In the genomic region with DNA sequence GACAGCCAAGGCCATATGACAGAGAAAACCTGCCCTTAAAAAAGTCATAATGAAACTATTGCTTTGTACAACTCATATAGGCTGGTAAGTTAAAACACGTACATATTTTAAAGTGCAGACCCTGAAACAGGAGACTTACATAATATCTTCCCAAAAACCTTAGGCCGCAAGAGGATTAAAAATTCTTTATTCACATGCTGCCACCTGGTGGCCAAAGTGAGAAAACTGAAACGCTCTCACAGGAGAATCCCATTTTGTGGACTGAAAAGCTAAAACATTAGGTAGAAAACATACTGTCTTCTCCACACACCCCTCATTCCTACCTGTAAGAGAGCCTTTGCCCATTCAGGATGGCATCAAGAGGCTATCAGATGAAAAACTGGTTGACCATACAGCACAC, we compare ENCODE assay signal across 7 mouse cellular contexts. TPM values are rescaled to one million over a fixed set of nuclear protein-coding genes. Genes with fewer than 3 reads are reported as not detected.
DNase-seq lines count a peak whose midpoint lies in the region; ATAC-seq and TF ChIP-seq lines count a peak whose summit lies in the region.

No protein-coding gene starts in this region.

- TF ChIP-seq CTCF in intestine, postnatal 0 days (IDR thresholded peaks at IDR 0.05; ENCODE audit: low read depth) = peak; percentile 71

- H3K27me3 ChIP-seq in intestine, postnatal 0 days (replicated peaks; ENCODE audit: control insufficient read depth, insufficient read depth, low read length) = no peaks in the 10 kb centered on the region
- H3K27me3 ChIP-seq in limb, embryonic 10.5 days (ENCODE audit: low read depth, poor library complexity, severe bottlenecking) = no peaks in the 10 kb centered on the region

- DNase-seq in spleen, adult 12 weeks (ENCODE audit: low spot score) = peak; percentile 17
- DNase-seq in spleen, postnatal 36 days (ENCODE audit: low spot score in 2 of 2) = no peak
- peak; percentile 61 for DNase-seq in adrenal gland, postnatal 14 days
- DNase-seq in embryo, embryonic 11.5 days (ENCODE audit: low read depth, low spot score) = peak; percentile 57
- peak; percentile 60 for DNase-seq in limb, embryonic 10.5 days (ENCODE audit: low spot score)
- peak; percentile 62 for DNase-seq in retina, postnatal 7 days (ENCODE audit: low read depth, low spot score)

- H3K36me3 ChIP-seq in intestine, postnatal 0 days (ENCODE audit: control insufficient read depth, insufficient read depth) = peaks cover 3% of the 10 kb centered on the region; the same call in 1 of the 2 replicates
- peaks cover 21% of the 10 kb centered on the region for H3K36me3 ChIP-seq in limb, embryonic 10.5 days

- H3K27ac ChIP-seq in intestine, postnatal 0 days (ENCODE audit: low read depth, low read length) = no peak overlapping the region
- no peak overlapping the region for H3K27ac ChIP-seq in limb, embryonic 10.5 days

- H3K4me1 ChIP-seq in intestine, postnatal 0 days (replicated peaks; ENCODE audit: control insufficient read depth, insufficient read depth, low read length) = no peaks in the 10 kb centered on the region
- H3K4me1 ChIP-seq in limb, embryonic 10.5 days = 0 out of 2 replicates have a peak, but pooled peaks cover under 1% of the 10 kb centered on the region

- 13% methylated on average over 3 of the region's 3 CpGs for WGBS in intestine, postnatal 0 days
- WGBS in limb, embryonic 10.5 days = 37% methylated on average over 3 of the region's 3 CpGs

- H3K4me3 ChIP-seq in intestine, postnatal 0 days (ENCODE audit: low read depth, low read length) = no peak overlapping the region
- H3K4me3 ChIP-seq in limb, embryonic 10.5 days = no peak overlapping the region

- no peak overlapping the region for H3K9ac ChIP-seq in intestine, postnatal 0 days (ENCODE audit: low read depth, low read length)

- no peak for ATAC-seq in intestine, postnatal 0 days

- no peaks in the 10 kb centered on the region for H3K9me3 ChIP-seq in intestine, postnatal 0 days (ENCODE audit: control insufficient read depth)
- no peaks in the 10 kb centered on the region for H3K9me3 ChIP-seq in limb, embryonic 10.5 days (replicated peaks)

- no peak overlapping the region for H3K4me2 ChIP-seq in intestine, postnatal 0 days (replicated peaks; ENCODE audit: low read depth)

RNA-seq across cellular contexts. Expression of a gene that starts 21.1 kb away (rescaled TPM):
- total RNA-seq in adrenal gland, postnatal 14 days (2021) = 17.8 and 18.6 TPM in 2 replicates
- polyA plus RNA-seq in intestine, postnatal 0 days (2015; fragmentation: Nextera tagmentation; extraction: Ambion mirVana) = 18.7 and 19.4 TPM in 2 replicates
- 35.4 and 39.6 TPM in 2 replicates for polyA plus RNA-seq in limb, embryonic 10.5 days (2016; fragmentation: Nextera tagmentation; extraction: Ambion mirVana)

RNA-seq across cellular contexts. Expression of a gene that starts 40.0 kb away (rescaled TPM):
- 287 and 409 TPM in 2 replicates for total RNA-seq in adrenal gland, postnatal 14 days (2021)
- polyA plus RNA-seq in intestine, postnatal 0 days (2015; fragmentation: Nextera tagmentation; extraction: Ambion mirVana) = 320 and 345 TPM in 2 replicates
- 546 and 555 TPM in 2 replicates for polyA plus RNA-seq in limb, embryonic 10.5 days (2016; fragmentation: Nextera tagmentation; extraction: Ambion mirVana)

Comparison
In these comparisons a context has a peak if more than half of its experiments do, and no peak if none do; other contexts are left out.
1. DNase-seq: peak in spleen, adult 12 weeks (single experiment), adrenal gland, postnatal 14 days (single experiment), embryo, embryonic 11.5 days (single experiment), limb, embryonic 10.5 days (single experiment) and retina, postnatal 7 days (single experiment); none in spleen, postnatal 36 days (0 of 2).